Mouse (Mus musculus) hindbrain, embryonic 14.5 days (tissue): ENCODE measurements at regions not wholly inside any gene's neighbourhood (a gene's known extent, or its start where the extent isn't known, plus 50 kb on each side); places are given as distances from the start of the nearest gene placed in this dataset.

ENCODE experiments used
- ATAC-seq: fragments of 200-750 bp; cut with Nextera tagmentation; 2 replicates; pipeline ENCODE4 v1.8.0; 2017; ENCODE audit warnings: moderate number of reproducible peaks, mild to moderate bottlenecking, moderate TSS enrichment, moderate library complexity; ENCODE audit not compliant: low FRiP score
- DNase-seq: peaks from one replicate; pipeline ENCODE4 v3.0.0-alpha.2; 2015; ENCODE audit warnings: low spot score
- H3K27ac ChIP-seq: fragments of 300-500 bp; sonication (generic); 2 replicates; pipeline ENCODE4 v1.5.1; 2014; ENCODE audit warnings: mild to moderate bottlenecking, moderate library complexity
- H3K27me3 ChIP-seq: fragments of 300-500 bp; sonication (generic); 2 replicates; pipeline ENCODE4 v1.6.1; 2014; ENCODE audit warnings: mild to moderate bottlenecking, low read length, mixed read lengths; ENCODE audit not compliant: control insufficient read depth, insufficient read depth
- H3K36me3 ChIP-seq: fragments of 300-500 bp; sonication (generic); replicated peaks from 2 replicates; pipeline ENCODE4 v1.6.1; 2014; ENCODE audit not compliant: control insufficient read depth, insufficient read depth
- H3K4me1 ChIP-seq: fragments of 300-500 bp; sonication (generic); replicated peaks from 2 replicates; pipeline ENCODE4 v1.6.1; 2014; ENCODE audit warnings: antibody characterized with exemption, low read length, mixed read lengths; ENCODE audit not compliant: control insufficient read depth, insufficient read depth
- H3K4me2 ChIP-seq: fragments of 300-500 bp; sonication (generic); replicated peaks from 2 replicates; pipeline ENCODE4 v1.6.1; 2014; ENCODE audit warnings: mild to moderate bottlenecking, moderate library complexity
- H3K4me3 ChIP-seq: fragments of 300-500 bp; sonication (generic); replicated peaks from 2 replicates; pipeline ENCODE4 v1.5.1; 2014; ENCODE audit warnings: mild to moderate bottlenecking, low read length
- H3K9ac ChIP-seq: fragments of 300-500 bp; sonication (generic); 2 replicates; pipeline ENCODE4 v1.6.1; 2014
- H3K9me3 ChIP-seq: fragments of 300-500 bp; sonication (generic); 2 replicates; pipeline ENCODE4 v1.6.1; 2016; ENCODE audit warnings: low read length; ENCODE audit not compliant: control insufficient read depth
- WGBS: fragments of 180-500 bp; shearing (Covaris S2); extraction: QIAGEN DNeasy Blood & Tissue Kit; methylation state at CpG from one replicate; pipeline ENCODE4 v1.1.7; 2014; 5-methylcytosine and 5-hydroxymethylcytosine counted together

DNA sequence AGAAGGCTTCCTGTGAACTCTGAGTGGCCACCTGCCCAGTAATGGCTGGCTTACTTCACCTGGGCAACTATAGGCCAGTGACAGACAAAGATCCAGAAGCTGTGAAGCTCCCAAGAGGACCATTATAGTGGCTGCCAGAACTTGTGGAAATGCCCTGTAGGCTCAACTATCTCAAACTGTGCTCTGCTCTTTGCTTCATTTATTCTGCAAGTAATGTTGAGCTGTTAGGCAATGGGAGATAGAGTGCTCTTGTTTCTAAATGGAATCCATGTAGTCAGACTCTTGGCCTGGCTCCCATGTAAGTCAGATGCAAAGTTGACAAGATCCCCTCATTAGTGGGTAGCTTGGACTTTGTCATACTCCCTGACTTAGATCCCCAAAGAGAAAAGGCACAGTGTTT is 247.3 kb downstream of the Irx2 start:
- Histone ChIP-seq H3K9me3 (no peaks in the 10 kb centered on the region), H3K9ac (no peak overlapping the region), H3K27ac (no peak overlapping the region), H3K4me1 (no peaks in the 10 kb centered on the region), H3K4me3 (no peak overlapping the region), H3K27me3 (no peaks in the 10 kb centered on the region), H3K4me2 (no peak overlapping the region), H3K36me3 (no peaks in the 10 kb centered on the region)
- no peak for DNase-seq
- no peak for ATAC-seq

DNA sequence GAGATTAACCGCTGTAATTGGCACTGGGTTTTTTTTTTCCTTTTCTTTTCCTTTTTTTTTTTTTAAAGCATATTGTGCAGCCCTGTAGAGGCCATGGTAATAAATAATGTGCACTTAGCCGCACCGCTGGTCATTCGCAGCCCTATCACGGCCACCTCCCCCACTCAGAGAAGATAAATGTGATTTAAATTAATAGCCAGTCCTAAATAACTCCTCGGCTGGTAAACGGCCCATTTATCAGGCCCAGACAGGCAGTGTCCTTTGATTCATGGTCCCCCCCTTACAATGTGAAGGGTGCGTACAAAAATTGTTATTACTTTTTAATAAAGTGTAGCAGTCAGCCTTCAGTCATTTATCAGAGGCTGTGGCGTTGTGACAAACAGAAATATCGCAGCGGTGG is 266.4 kb downstream of the Irx2 start:
- no peaks in the 10 kb centered on the region for H3K36me3 ChIP-seq
- DNase-seq (peak; percentile 44), ATAC-seq (no peak)
- 30% methylated on average over 11 of the region's 11 CpGs for WGBS
- H3K9ac ChIP-seq: no peak overlapping the region
- no peaks in the 10 kb centered on the region for H3K9me3 ChIP-seq
- no peak overlapping the region for H3K4me2 ChIP-seq
- no peak overlapping the region for H3K27ac ChIP-seq
- H3K4me1 ChIP-seq: 0 out of 2 replicates have a peak, but pooled peaks cover 8% of the 10 kb centered on the region
- H3K4me3 ChIP-seq: no peak overlapping the region
- H3K27me3 ChIP-seq: peaks cover 19% of the 10 kb centered on the region

DNA sequence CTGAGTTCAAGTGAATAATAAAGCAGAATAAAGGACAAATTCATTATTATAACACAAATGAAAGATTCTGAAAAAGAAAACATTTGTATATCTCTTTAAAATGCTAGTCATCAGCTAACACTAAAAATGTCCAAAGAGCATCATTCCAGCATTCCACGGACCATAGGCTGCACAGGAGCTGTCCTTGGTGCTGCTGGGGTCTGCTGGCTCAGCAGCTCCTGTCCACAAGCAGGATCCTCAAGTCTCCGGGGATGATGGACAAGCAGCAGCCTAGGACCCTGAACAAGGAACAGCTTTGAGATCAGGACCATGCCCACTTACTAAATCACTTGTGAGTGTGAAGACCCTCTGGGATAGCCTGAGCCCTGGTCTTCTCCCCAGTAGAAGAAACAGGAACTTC is 274.0 kb downstream of the Irx2 start:
- 61% methylated on average over 2 of the region's 2 CpGs for WGBS
- H3K9me3 ChIP-seq: no peaks in the 10 kb centered on the region
- peaks cover 6% of the 10 kb centered on the region for H3K27me3 ChIP-seq
- H3K9ac ChIP-seq: no peak overlapping the region
- no peak overlapping the region for H3K27ac ChIP-seq
- no peak overlapping the region for H3K4me3 ChIP-seq
- DNase-seq (no peak), ATAC-seq (no peak)
- H3K4me2 ChIP-seq: no peak overlapping the region
- H3K4me1 ChIP-seq: no peaks in the 10 kb centered on the region
- no peaks in the 10 kb centered on the region for H3K36me3 ChIP-seq

GRCm38 (mm10) chr13:72918895-72919294 is 290.3 kb downstream of the Irx2 start:
- 89% methylated on average over 4 of the region's 4 CpGs for WGBS
- DNase-seq (no peak), ATAC-seq (no peak)
- Histone ChIP-seq H3K36me3 (no peaks in the 10 kb centered on the region), H3K9me3 (no peaks in the 10 kb centered on the region), H3K27me3 (no peaks in the 10 kb centered on the region), H3K4me2 (no peak overlapping the region), H3K27ac (no peak overlapping the region), H3K9ac (no peak overlapping the region), H3K4me1 (no peaks in the 10 kb centered on the region), H3K4me3 (no peak overlapping the region)

DNA sequence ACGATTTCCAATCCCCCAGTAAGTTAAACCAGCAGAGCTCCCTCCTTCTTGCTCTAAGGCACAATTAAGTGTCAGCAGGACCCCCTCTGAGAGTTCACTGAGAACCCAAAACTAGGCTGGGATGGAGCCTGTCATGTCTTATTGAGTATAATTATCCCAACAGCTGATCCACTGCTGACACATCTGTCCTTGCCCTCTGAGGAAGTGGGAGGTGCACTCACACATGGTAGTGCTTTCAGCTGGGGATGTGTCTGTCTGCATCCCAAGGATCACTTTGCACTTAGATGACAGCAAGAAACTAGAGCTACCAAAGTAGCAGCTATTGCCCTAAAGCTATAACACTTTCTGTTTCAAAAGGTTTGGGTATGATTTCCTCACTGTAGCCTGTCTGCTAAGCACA is 291.7 kb downstream of the Irx2 start:
- ATAC-seq: no peak
- WGBS: 27% methylated on average over 1 of the region's 1 CpGs
- Histone ChIP-seq H3K36me3 (no peaks in the 10 kb centered on the region), H3K27me3 (no peaks in the 10 kb centered on the region), H3K9ac (no peak overlapping the region), H3K4me1 (no peaks in the 10 kb centered on the region), H3K27ac (no peak overlapping the region), H3K4me2 (no peak overlapping the region), H3K9me3 (no peaks in the 10 kb centered on the region), H3K4me3 (no peak overlapping the region)
- no peak for DNase-seq

- H3K27me3 ChIP-seq: no peaks in the 10 kb centered on the region
- DNase-seq (no peak), ATAC-seq (no peak)
- no peak overlapping the region for H3K27ac ChIP-seq
- no peaks in the 10 kb centered on the region for H3K4me1 ChIP-seq
- WGBS: 44% methylated on average over 6 of the region's 6 CpGs
- 0 out of 2 replicates have a peak, but pooled peaks cover 8% of the 10 kb centered on the region for H3K9me3 ChIP-seq
- no peaks in the 10 kb centered on the region for H3K36me3 ChIP-seq
- no peak overlapping the region for H3K4me2 ChIP-seq
- no peak overlapping the region for H3K4me3 ChIP-seq
- no peak overlapping the region for H3K9ac ChIP-seq
These were observed 296.0 kb downstream of the Irx2 start for GRCm38 (mm10) chr13:72924560-72925135.

DNA sequence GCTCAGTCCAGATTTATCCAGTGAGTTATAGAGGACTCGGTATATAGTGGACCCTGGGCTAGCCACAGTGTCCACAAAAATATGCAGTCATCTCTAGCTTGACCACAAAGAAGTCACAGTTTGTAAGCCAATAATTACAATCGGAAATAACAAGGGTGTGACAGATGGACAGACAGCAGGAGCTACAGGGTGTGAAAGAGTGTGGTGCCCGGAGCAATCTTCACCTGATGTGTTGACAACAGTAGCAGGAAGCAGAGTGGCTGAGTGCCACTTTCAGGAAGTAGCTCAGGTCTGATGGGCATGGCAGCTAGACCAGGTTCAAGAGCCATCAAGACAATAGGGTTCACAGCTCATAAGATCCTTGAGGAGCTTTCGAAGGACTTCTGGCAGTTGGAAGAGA is 308.6 kb downstream of the Irx2 start:
- Histone ChIP-seq H3K4me3 (no peak overlapping the region), H3K4me2 (no peak overlapping the region), H3K27ac (no peak overlapping the region), H3K9ac (no peak overlapping the region), H3K9me3 (no peaks in the 10 kb centered on the region), H3K4me1 (0 out of 2 replicates have a peak, but pooled peaks cover 6% of the 10 kb centered on the region), H3K36me3 (no peaks in the 10 kb centered on the region), H3K27me3 (no peaks in the 10 kb centered on the region)
- ATAC-seq: no peak
- 87% methylated on average over 4 of the region's 4 CpGs for WGBS
- DNase-seq: no peak

DNA sequence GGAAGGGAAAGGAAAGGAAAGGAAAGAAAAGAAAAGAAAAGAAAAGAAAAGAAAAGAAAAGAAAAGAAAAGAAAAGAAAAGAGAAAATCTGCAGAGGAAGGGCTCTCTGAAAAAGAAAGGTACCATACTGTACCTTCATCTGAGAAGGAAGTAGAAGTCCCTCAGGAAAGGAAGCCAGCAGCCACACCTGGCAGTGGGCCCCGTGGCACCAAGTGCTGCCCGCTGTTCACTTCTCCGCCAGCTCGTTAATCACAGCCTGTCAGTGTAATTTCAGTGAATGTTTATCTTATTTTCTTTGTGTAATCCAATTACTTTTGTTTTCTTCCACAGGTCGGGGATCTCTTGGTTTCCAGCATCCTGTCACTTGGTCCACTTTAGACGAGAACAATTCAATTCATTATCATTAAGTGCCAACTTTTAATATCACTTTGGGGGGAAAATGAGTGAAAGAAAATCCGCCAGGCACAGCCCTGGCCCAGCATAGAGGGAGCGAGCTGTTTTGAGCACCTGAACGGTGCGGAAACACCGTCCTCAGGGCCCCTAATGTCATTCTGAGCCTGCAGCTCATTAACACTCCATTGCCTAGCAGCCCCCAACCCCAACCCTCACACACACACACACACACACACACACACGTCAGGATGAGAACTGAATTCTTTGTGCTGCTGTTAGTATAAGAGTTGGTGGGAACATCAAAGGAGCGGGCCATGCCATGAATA is 309.7 kb downstream of the Irx2 start:
- Histone ChIP-seq H3K9ac (no peak overlapping the region), H3K27ac (no peak overlapping the region), H3K4me2 (no peak overlapping the region), H3K4me3 (no peak overlapping the region), H3K9me3 (no peaks in the 10 kb centered on the region), H3K4me1 (0 out of 2 replicates have a peak, but pooled peaks cover 6% of the 10 kb centered on the region), H3K27me3 (no peaks in the 10 kb centered on the region), H3K36me3 (no peaks in the 10 kb centered on the region)
- DNase-seq (peak; percentile 44), ATAC-seq (peak; percentile 57; the same call in 1 of the 2 replicates)
- WGBS: 46% methylated on average over 13 of the region's 13 CpGs

GRCm38 (mm10) chr13:72947374-72948165 is 312.7 kb upstream of the Irx4 start:
- no peaks in the 10 kb centered on the region for H3K27me3 ChIP-seq
- H3K4me1 ChIP-seq: no peaks in the 10 kb centered on the region
- no peaks in the 10 kb centered on the region for H3K9me3 ChIP-seq
- 64% methylated on average over 7 of the region's 7 CpGs for WGBS
- no peak overlapping the region for H3K4me3 ChIP-seq
- H3K4me2 ChIP-seq: no peak overlapping the region
- no peak for DNase-seq
- no peak overlapping the region for H3K9ac ChIP-seq
- no peaks in the 10 kb centered on the region for H3K36me3 ChIP-seq
- ATAC-seq: no peak
- H3K27ac ChIP-seq: no peak overlapping the region
